Mouse (Mus musculus) liver, embryonic 14.5 days (tissue): ENCODE measurements around the gene Dennd4a. TPM values are rescaled to one million over a fixed set of nuclear protein-coding genes. Genes with fewer than 3 reads are reported as not detected.
A peak's percentile ranks its signal among the peaks of the same experiment; 100 is the strongest.

Experiments
- ATAC-seq: fragments of 200-750 bp; cut with Nextera tagmentation; 2 replicates; pipeline ENCODE4 v1.8.0; 2017; ENCODE audit warnings: moderate number of reproducible peaks, mild to moderate bottlenecking, moderate library complexity; ENCODE audit not compliant: insufficient read depth
- DNase-seq, 3 experiments: peaks; one replicate each; pipeline ENCODE4 v3.0.0-alpha.2; 2012 to 2013; ENCODE audit warnings: low read depth in 3 of 3, low spot score in 3 of 3
- H3K27ac ChIP-seq: fragments of 300-500 bp; sonication (generic); 2 replicates; pipeline ENCODE4 v1.5.1; 2014; ENCODE audit warnings: moderate library complexity, mild to moderate bottlenecking, control low read depth, inconsistent platforms
- H3K27me3 ChIP-seq: fragments of 300-500 bp; sonication (generic); 2 replicates; pipeline ENCODE4 v1.6.1; 2014; ENCODE audit warnings: mild to moderate bottlenecking, low read length, moderate library complexity; ENCODE audit not compliant: control insufficient read depth, insufficient read depth
- H3K36me3 ChIP-seq: fragments of 300-500 bp; sonication (generic); replicated peaks from 2 replicates; pipeline ENCODE4 v1.6.1; 2014; ENCODE audit warnings: low read depth; ENCODE audit not compliant: control insufficient read depth, insufficient read depth
- H3K4me1 ChIP-seq, 2 experiments: fragments of 200-500 bp in 1 of 2; fragments of 300-500 bp in 1 of 2; sonication (generic) in 1 of 2; replicated peaks; 2 replicates each; pipeline ENCODE4 v1.6.1; 2012 to 2014; ENCODE audit warnings: antibody characterized with exemption in 1 of 2, inconsistent platforms in 1 of 2, low read length in 1 of 2; ENCODE audit not compliant: control insufficient read depth in 2 of 2, insufficient read depth in 2 of 2
- H3K4me2 ChIP-seq: fragments of 300-500 bp; sonication (generic); 2 replicates; pipeline ENCODE4 v1.6.1; 2014; ENCODE audit warnings: low read depth, mild to moderate bottlenecking, control low read depth, moderate library complexity
- H3K4me3 ChIP-seq, 2 experiments: fragments of 200-500 bp in 1 of 2; fragments of 300-500 bp in 1 of 2; sonication (generic) in 1 of 2; 2 replicates each; pipeline ENCODE4 v1.5.1; 2012 to 2014; ENCODE audit warnings: low read depth in 2 of 2, low read length in 2 of 2, mild to moderate bottlenecking in 2 of 2, control low read depth in 1 of 2, inconsistent platforms in 1 of 2, moderate library complexity in 1 of 2; ENCODE audit not compliant: insufficient read depth in 1 of 2
- H3K9ac ChIP-seq: fragments of 300-500 bp; sonication (generic); replicated peaks from 2 replicates; pipeline ENCODE4 v1.6.1; 2014; ENCODE audit warnings: mild to moderate bottlenecking, control low read depth, moderate library complexity
- H3K9me3 ChIP-seq: fragments of 300-500 bp; sonication (generic); 2 replicates; pipeline ENCODE4 v1.6.1; 2016; ENCODE audit warnings: low read length, mixed read lengths; ENCODE audit not compliant: control insufficient read depth
- CTCF ChIP-seq: IDR thresholded peaks from 2 replicates; pipeline ENCODE4 v1.5.1; 2016; ENCODE audit warnings: antibody characterized with exemption, low read depth, control low read depth
- EP300 ChIP-seq: IDR thresholded peaks from 2 replicates; pipeline ENCODE4 v1.6.1; 2016; ENCODE audit warnings: antibody characterized with exemption, low read depth
- WGBS: fragments of 180-500 bp; shearing (Covaris S2); extraction: QIAGEN DNeasy Blood & Tissue Kit; methylation state at CpG from one replicate; pipeline ENCODE4 v1.1.7; 2014; ENCODE audit not compliant: insufficient replicate concordance; 5-methylcytosine and 5-hydroxymethylcytosine counted together
- polyA plus RNA-seq, 2 experiments: library from polyadenylated mRNA; depleted of rRNA in 1 of 2; stranded (reverse) in 1 of 2; unstranded in 1 of 2; fragments of >200 nt; fragmentation: Nextera tagmentation in 1 of 2; extraction: Ambion mirVana in 1 of 2; gene quantifications; 2 replicates each; pipeline versions ENCODE4 v1.2.1 to v1.2.3; 2012 to 2014

The Dennd4a gene
- polyA plus RNA-seq, 2 experiments, result 29.3 to 36.1 TPM

- no peak overlapping the region for H3K4me3 ChIP-seq
- H3K27me3 ChIP-seq, result no peaks in the 10 kb centered on the region
- ATAC-seq (no peak), DNase-seq (no peak)
- H3K9me3 ChIP-seq, result no peaks in the 10 kb centered on the region
- no peaks in the 10 kb centered on the region for H3K36me3 ChIP-seq
- H3K9ac ChIP-seq, result no peak overlapping the region
- no peak overlapping the region for H3K4me2 ChIP-seq
- H3K4me1 ChIP-seq, result peaks cover 0 to 6% of the 10 kb centered on the region in 2 experiments; a peak in 1 of 4 replicates
- no peak overlapping the region for H3K27ac ChIP-seq
- 74% methylated on average over 6 of the region's 6 CpGs for WGBS
- TF ChIP-seq CTCF (no peak), EP300 (no peak)
Observed at GRCm38 (mm10) chr9:64769911-64770310, 41.2 kb upstream of the Dennd4a start.

GRCm38 (mm10) chr9:64770411-64770849 lies 40.7 kb upstream of the Dennd4a start:
- no peaks in the 10 kb centered on the region for H3K36me3 ChIP-seq
- no peak for TF ChIP-seq EP300
- no peak for TF ChIP-seq CTCF

GRCm38 (mm10) chr9:64771236-64771635 lies 39.9 kb upstream of the Dennd4a start:
- Histone ChIP-seq H3K4me2 (no peak overlapping the region), H3K36me3 (no peaks in the 10 kb centered on the region), H3K9ac (no peak overlapping the region), H3K27ac (no peak overlapping the region), H3K9me3 (no peaks in the 10 kb centered on the region), H3K4me3 (no peak overlapping the region), H3K4me1 (peaks cover 0 to 12% of the 10 kb centered on the region in 2 experiments; a peak in 2 of 4 replicates), H3K27me3 (no peaks in the 10 kb centered on the region)
- ATAC-seq (peak; percentile 45; the same call in 1 of the 2 replicates), DNase-seq (no peak)
- TF ChIP-seq CTCF (no peak), EP300 (no peak)
- WGBS, result 18% methylated on average over 5 of the region's 5 CpGs

More at GRCm38 (mm10) chr9:64770411-64770849, 40.7 kb upstream of the Dennd4a start:
- ATAC-seq (no peak), DNase-seq (no peak)
- Histone ChIP-seq H3K4me2 (no peak overlapping the region), H3K4me1 (peaks cover 0 to 11% of the 10 kb centered on the region in 2 experiments; a peak in 2 of 4 replicates), H3K27ac (no peak overlapping the region), H3K27me3 (no peaks in the 10 kb centered on the region), H3K4me3 (no peak overlapping the region), H3K9ac (no peak overlapping the region), H3K9me3 (no peaks in the 10 kb centered on the region)
- WGBS, result 58% methylated on average over 5 of the region's 5 CpGs

GRCm38 (mm10) chr9:64773254-64773653 lies 37.9 kb upstream of the Dennd4a start:
- DNase-seq, result no peak

GRCm38 (mm10) chr9:64773936-64774335 lies 37.2 kb upstream of the Dennd4a start:
- H3K27me3 ChIP-seq, result no peaks in the 10 kb centered on the region
- H3K27ac ChIP-seq, result peak overlapping the region; percentile 41; the same call in 1 of the 2 replicates
- no peak overlapping the region for H3K4me3 ChIP-seq
- H3K9me3 ChIP-seq, result no peaks in the 10 kb centered on the region
- 30% methylated on average over 4 of the region's 4 CpGs for WGBS
- peaks cover 0 to 13% of the 10 kb centered on the region in 2 experiments; a peak in 2 of 4 replicates for H3K4me1 ChIP-seq
- DNase-seq (no peak), ATAC-seq (no peak)
- H3K36me3 ChIP-seq, result no peaks in the 10 kb centered on the region
- H3K4me2 ChIP-seq, result no peak overlapping the region
- peak; percentile 29 for TF ChIP-seq CTCF
- no peak for TF ChIP-seq EP300
- H3K9ac ChIP-seq, result no peak overlapping the region

More at GRCm38 (mm10) chr9:64773254-64773653, 37.9 kb upstream of the Dennd4a start:
- no peaks in the 10 kb centered on the region for H3K27me3 ChIP-seq
- H3K27ac ChIP-seq, result no peak overlapping the region
- peaks cover 0 to 13% of the 10 kb centered on the region in 2 experiments; a peak in 2 of 4 replicates for H3K4me1 ChIP-seq
- H3K36me3 ChIP-seq, result no peaks in the 10 kb centered on the region
- H3K9ac ChIP-seq, result no peak overlapping the region
- H3K4me3 ChIP-seq, result no peak overlapping the region
- WGBS, result 68% methylated on average over 8 of the region's 8 CpGs
- no peaks in the 10 kb centered on the region for H3K9me3 ChIP-seq
- no peak overlapping the region for H3K4me2 ChIP-seq
- no peak for TF ChIP-seq EP300
- TF ChIP-seq CTCF, result no peak
- ATAC-seq, result no peak
